Mouse (Mus musculus) heart, postnatal 0 days (tissue): ENCODE results near the gene Aldh9a1.

ENCODE experiments used
- CTCF ChIP-seq: IDR thresholded peaks from 2 replicates; pipeline ENCODE4 v1.5.1; 2016; ENCODE audit warnings: antibody characterized with exemption, control low read depth, low read depth
- EP300 ChIP-seq: IDR thresholded peaks from 2 replicates; pipeline ENCODE4 v1.6.1; 2016; ENCODE audit warnings: antibody characterized with exemption, low read depth

DNA sequence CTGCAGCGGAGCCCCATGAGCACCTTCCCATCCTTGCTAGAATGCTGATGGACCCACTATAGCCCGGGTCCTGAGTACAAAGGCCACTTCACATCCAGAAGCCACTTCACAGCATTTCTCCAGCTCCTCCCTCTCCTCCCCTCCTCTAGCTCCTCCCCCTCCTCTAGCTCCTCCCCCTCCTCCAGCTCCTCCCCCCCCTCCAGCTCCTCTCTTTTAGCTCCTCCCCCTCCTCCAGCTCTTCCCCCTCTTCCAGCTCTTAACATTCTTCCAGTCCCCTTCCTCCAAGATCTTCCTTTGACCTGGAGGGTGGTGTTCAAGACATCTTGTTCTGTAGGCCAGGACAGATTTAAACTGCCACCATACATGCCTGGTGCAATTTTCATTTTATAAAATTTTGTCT, 49.7 kb upstream of the Aldh9a1 start:
- TF ChIP-seq EP300 (no peak), CTCF (no peak)
